Mouse (Mus musculus) forebrain, embryonic 14.5 days (tissue): ENCODE data around the gene Etnk1. TPM values are rescaled to one million over a fixed set of nuclear protein-coding genes. Genes with fewer than 3 reads are reported as not detected.

Source experiments
- ATAC-seq: fragments of 200-750 bp; cut with Nextera tagmentation; 2 replicates; pipeline ENCODE4 v1.8.0; 2017; ENCODE audit warnings: mild to moderate bottlenecking, moderate library complexity
- DNase-seq: peaks from one replicate; pipeline ENCODE4 v3.0.0-alpha.2; 2015; ENCODE audit warnings: low spot score
- H3K27ac ChIP-seq: fragments of 300-500 bp; sonication (generic); 2 replicates; pipeline ENCODE4 v1.5.1; 2014; ENCODE audit warnings: low read depth, mild to moderate bottlenecking, control low read depth, low read length, moderate library complexity
- H3K27me3 ChIP-seq: fragments of 300-500 bp; sonication (generic); replicated peaks from 2 replicates; pipeline ENCODE4 v1.6.1; 2014; ENCODE audit warnings: low read length, control low read depth, mixed read lengths; ENCODE audit not compliant: control insufficient read depth, insufficient read depth
- H3K36me3 ChIP-seq: fragments of 300-500 bp; sonication (generic); 2 replicates; pipeline ENCODE4 v1.6.1; 2014; ENCODE audit warnings: low read length, control low read depth; ENCODE audit not compliant: control insufficient read depth, insufficient read depth
- H3K4me1 ChIP-seq: fragments of 300-500 bp; sonication (generic); 2 replicates; pipeline ENCODE4 v1.6.1; 2014; ENCODE audit warnings: antibody characterized with exemption, low read length, control low read depth; ENCODE audit not compliant: control insufficient read depth, insufficient read depth
- H3K4me2 ChIP-seq: fragments of 300-500 bp; sonication (generic); 2 replicates; pipeline ENCODE4 v1.6.1; 2014; ENCODE audit warnings: mild to moderate bottlenecking, control low read depth, low read length
- H3K4me3 ChIP-seq: fragments of 300-500 bp; sonication (generic); 2 replicates; pipeline ENCODE4 v1.5.1; 2014; ENCODE audit warnings: low read depth, low read length, control low read depth
- H3K9ac ChIP-seq: fragments of 300-500 bp; sonication (generic); 2 replicates; pipeline ENCODE4 v1.6.1; 2014; ENCODE audit warnings: mild to moderate bottlenecking, low read length, control low read depth, moderate library complexity
- H3K9me3 ChIP-seq: fragments of 300-500 bp; sonication (generic); replicated peaks from 2 replicates; pipeline ENCODE4 v1.6.1; 2016; ENCODE audit warnings: low read length, control low read depth, mixed read lengths; ENCODE audit not compliant: control insufficient read depth
- WGBS: fragments of 180-500 bp; shearing (Covaris S2); extraction: QIAGEN DNeasy Blood & Tissue Kit; methylation state at CpG from one replicate; pipeline ENCODE4 v1.1.7; 2014; 5-methylcytosine and 5-hydroxymethylcytosine counted together
- polyA plus RNA-seq: library from polyadenylated mRNA; unstranded; fragments of >200 nt; fragmentation: Nextera tagmentation; extraction: Ambion mirVana; gene quantifications from 2 replicates; pipeline ENCODE4 v1.2.1, GENCODE M21; 2014

Gene Etnk1
- polyA plus RNA-seq = 23.5 and 35.9 TPM in 2 replicates

GRCm38 (mm10) chr6:143166452-143167357 lies at the start of gene Etnk1:
Etnk1 (plus strand) TSS chr6:143167221.
- ATAC-seq (peak; percentile 96), DNase-seq (peak; percentile 97)
- Histone ChIP-seq H3K9me3 (no peaks in the 10 kb centered on the region), H3K27me3 (no peaks in the 10 kb centered on the region), H3K27ac (peak within 1 kb of the TSS; percentile 93), H3K4me3 (peak within 1 kb of the TSS; percentile 86), H3K9ac (peak within 1 kb of the TSS; percentile 90), H3K4me2 (peak within 1 kb of the TSS; percentile 88), H3K4me1 (peaks cover 18% of the 10 kb centered on the region), H3K36me3 (no peaks in the 10 kb centered on the region)
- WGBS = 1% methylated on average over 74 of the region's 81 CpGs

- Histone ChIP-seq H3K4me1 (no peaks in the 10 kb centered on the region), H3K4me3 (no peak overlapping the region), H3K36me3 (no peaks in the 10 kb centered on the region), H3K9me3 (no peaks in the 10 kb centered on the region), H3K9ac (no peak overlapping the region), H3K27me3 (no peaks in the 10 kb centered on the region), H3K4me2 (no peak overlapping the region), H3K27ac (no peak overlapping the region)
- ATAC-seq (no peak), DNase-seq (no peak)
- 97% methylated on average over 6 of the region's 6 CpGs for WGBS
These were observed 47.7 kb upstream of the Etnk1 start for GRCm38 (mm10) chr6:143119325-143119724.

DNA sequence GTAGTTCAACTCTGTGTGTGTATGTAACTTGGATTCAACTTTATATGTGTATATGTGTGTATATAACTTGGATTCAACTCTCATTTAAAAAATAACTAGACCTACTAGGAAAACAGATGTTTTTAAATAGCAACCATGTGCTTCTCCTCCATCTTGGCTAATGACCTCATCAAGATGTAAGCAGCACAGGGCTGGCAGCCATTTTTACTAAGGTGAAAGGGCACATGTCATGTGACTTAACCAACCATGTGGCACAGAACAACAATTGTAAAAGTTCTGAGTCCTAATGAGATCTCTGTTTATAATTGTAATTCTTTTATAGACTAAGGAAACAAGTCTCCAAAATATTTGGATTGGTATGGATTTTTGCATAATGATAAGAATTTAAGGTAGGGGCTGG lies 41.3 kb upstream of the Etnk1 start:
- H3K27me3 ChIP-seq = no peaks in the 10 kb centered on the region
- no peaks in the 10 kb centered on the region for H3K4me1 ChIP-seq
- no peak overlapping the region for H3K27ac ChIP-seq
- no peak overlapping the region for H3K4me2 ChIP-seq
- H3K9me3 ChIP-seq = 0 out of 2 replicates have a peak, but pooled peaks cover 2% of the 10 kb centered on the region
- no peak overlapping the region for H3K9ac ChIP-seq
- ATAC-seq = no peak
- no peak for DNase-seq
- H3K36me3 ChIP-seq = no peaks in the 10 kb centered on the region
- H3K4me3 ChIP-seq = no peak overlapping the region

GRCm38 (mm10) chr6:143129466-143129865 lies 37.6 kb upstream of the Etnk1 start:
- 92% methylated on average over 7 of the region's 7 CpGs for WGBS
- ATAC-seq (no peak), DNase-seq (no peak)

GRCm38 (mm10) chr6:143129952-143130351 lies 37.1 kb upstream of the Etnk1 start:
- Histone ChIP-seq H3K4me1 (no peaks in the 10 kb centered on the region), H3K4me3 (no peak overlapping the region), H3K4me2 (no peak overlapping the region), H3K9ac (no peak overlapping the region), H3K36me3 (no peaks in the 10 kb centered on the region), H3K27me3 (no peaks in the 10 kb centered on the region), H3K27ac (no peak overlapping the region), H3K9me3 (0 out of 2 replicates have a peak, but pooled peaks cover 2% of the 10 kb centered on the region)
- no peak for ATAC-seq
- DNase-seq = no peak
- WGBS = 87% methylated on average over 3 of the region's 3 CpGs

More at GRCm38 (mm10) chr6:143129466-143129865, 37.6 kb upstream of the Etnk1 start:
- H3K9ac ChIP-seq = no peak overlapping the region
- no peak overlapping the region for H3K4me2 ChIP-seq
- no peak overlapping the region for H3K4me3 ChIP-seq
- H3K27ac ChIP-seq = no peak overlapping the region
- no peaks in the 10 kb centered on the region for H3K4me1 ChIP-seq
- no peaks in the 10 kb centered on the region for H3K36me3 ChIP-seq
- 0 out of 2 replicates have a peak, but pooled peaks cover 2% of the 10 kb centered on the region for H3K9me3 ChIP-seq
- no peaks in the 10 kb centered on the region for H3K27me3 ChIP-seq

GRCm38 (mm10) chr6:143130411-143130810 lies 36.6 kb upstream of the Etnk1 start:
- WGBS = 86% methylated on average over 4 of the region's 4 CpGs
- H3K4me1 ChIP-seq = no peaks in the 10 kb centered on the region
- no peak overlapping the region for H3K9ac ChIP-seq
- no peak for ATAC-seq
- H3K4me2 ChIP-seq = no peak overlapping the region
- H3K36me3 ChIP-seq = no peaks in the 10 kb centered on the region
- 0 out of 2 replicates have a peak, but pooled peaks cover 2% of the 10 kb centered on the region for H3K9me3 ChIP-seq
- no peak overlapping the region for H3K27ac ChIP-seq
- no peak for DNase-seq
- no peaks in the 10 kb centered on the region for H3K27me3 ChIP-seq
- no peak overlapping the region for H3K4me3 ChIP-seq

DNA sequence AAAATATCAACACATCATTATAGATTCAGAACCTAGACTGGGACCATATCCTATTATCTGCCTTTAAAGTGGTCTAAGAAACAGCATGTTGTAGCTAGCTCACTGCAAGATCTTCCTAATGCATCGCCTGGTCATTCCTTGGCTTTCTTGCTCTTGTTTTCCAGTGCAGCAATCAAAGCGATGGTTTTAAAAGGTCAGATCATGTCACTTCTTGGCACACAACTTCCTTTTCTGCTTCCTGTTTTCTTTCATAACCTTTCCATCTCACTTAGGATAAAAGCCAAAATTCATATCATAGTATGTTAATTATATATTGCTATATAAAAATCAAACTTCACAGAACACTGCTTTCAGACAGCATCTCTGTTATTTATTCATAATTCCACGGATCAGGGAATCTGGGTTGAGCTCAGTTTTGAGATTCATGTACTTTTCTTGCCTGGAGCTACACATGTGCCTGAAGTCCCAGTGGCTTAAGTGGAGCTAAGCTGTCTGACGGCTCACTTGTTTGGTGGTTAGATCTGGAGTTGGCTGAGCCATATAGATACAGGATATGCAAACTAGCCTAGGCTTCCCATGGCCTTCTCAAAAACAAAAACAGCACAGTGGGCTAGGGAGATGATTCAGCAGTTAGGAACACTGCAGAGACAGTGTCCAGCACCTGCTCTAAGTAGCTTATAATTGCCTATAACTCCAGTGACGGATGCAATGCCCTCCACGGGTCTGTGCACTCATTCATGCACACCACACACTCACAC lies 34.9 kb upstream of the Etnk1 start:
- Histone ChIP-seq H3K4me1 (no peaks in the 10 kb centered on the region), H3K4me3 (no peak overlapping the region), H3K4me2 (no peak overlapping the region), H3K27ac (no peak overlapping the region), H3K9ac (no peak overlapping the region), H3K36me3 (no peaks in the 10 kb centered on the region), H3K27me3 (no peaks in the 10 kb centered on the region), H3K9me3 (0 out of 2 replicates have a peak, but pooled peaks cover 2% of the 10 kb centered on the region)
- 76% methylated on average over 6 of the region's 6 CpGs for WGBS
- DNase-seq (no peak), ATAC-seq (no peak)

- Histone ChIP-seq H3K36me3 (no peaks in the 10 kb centered on the region), H3K4me3 (no peak overlapping the region), H3K4me1 (no peaks in the 10 kb centered on the region), H3K9me3 (0 out of 2 replicates have a peak, but pooled peaks cover 2% of the 10 kb centered on the region), H3K27me3 (no peaks in the 10 kb centered on the region), H3K27ac (no peak overlapping the region), H3K9ac (no peak overlapping the region), H3K4me2 (no peak overlapping the region)
- no peak for ATAC-seq
- DNase-seq = no peak
- WGBS = 85% methylated on average over 2 of the region's 2 CpGs
These were observed 33.9 kb upstream of the Etnk1 start for GRCm38 (mm10) chr6:143133150-143133549.
